Mouse (Mus musculus): ENCODE data around the gene Gm42957. TPM values are rescaled to one million over a fixed set of nuclear protein-coding genes. Genes with fewer than 3 reads are reported as not detected.
A peak's percentile ranks its signal among the peaks of the same experiment; 100 is the strongest.
"Not testable (repeated sequence)": the region's sequence is repeated elsewhere in the genome, so short reads cannot be mapped to it uniquely, and the experiment has no call there.

The Gm42957 gene
- total RNA-seq, 1 experiment from 2014 or later: 0.19 TPM

DNA sequence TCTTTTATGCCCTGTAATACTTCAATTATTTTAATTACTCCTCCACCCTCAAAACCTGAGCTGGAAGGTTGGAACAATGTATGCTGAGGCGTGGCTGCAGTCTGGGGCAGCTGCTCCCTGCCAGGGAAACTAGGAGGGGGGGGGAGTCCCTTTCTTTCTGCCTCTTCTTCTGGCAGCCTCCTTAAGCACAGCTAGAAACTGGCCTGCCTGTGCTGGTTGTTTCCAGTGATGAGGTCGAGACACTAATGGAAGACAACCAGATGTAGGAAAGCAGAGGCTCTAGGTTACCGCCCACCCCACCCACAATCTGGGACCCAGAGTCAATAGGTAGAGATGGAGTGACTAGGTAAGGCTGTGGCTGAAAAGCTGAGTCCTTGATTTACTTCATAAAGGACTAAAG is 40.4 kb downstream of the Gm42957 start:
- DNase-seq: no peak

GRCm38 (mm10) chr3:96678456-96678855 is 43.2 kb downstream of the Gm42957 start:
- DNase-seq: no peak

GRCm38 (mm10) chr3:96679159-96679674 is 43.9 kb downstream of the Gm42957 start:
- DNase-seq: peak; percentile 76

DNA sequence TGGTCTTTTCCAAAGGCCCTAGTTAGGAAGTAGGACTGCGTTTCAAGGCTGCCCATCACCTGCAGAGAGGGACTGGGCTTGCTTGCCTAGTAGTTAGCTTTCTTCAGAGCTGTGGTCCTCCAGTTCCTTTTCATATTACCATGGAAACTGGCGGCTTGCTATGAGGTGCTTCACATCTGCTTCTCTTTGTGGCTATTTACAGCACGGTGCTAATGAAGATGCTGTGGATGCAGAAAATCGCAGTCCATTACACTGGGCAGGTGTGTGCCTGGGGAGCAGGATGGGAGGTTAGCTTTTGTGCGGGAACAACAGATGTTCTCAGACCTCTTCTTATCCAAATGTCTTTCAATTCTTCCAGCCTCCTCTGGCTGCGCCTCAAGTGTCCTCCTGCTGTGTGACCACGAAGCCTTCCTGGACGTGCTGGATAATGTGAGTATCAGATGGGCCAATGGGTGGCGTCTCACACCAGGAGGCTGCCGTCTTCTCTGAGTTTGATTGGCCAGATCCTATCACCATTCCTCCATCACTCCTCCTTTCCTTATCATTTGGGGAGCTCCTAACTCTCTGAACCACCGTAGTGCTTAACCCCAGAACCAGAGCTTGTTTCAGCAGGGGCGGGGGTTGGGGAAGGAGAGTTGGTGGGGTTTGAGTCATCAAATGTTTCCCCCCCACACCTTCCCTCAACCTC is 45.1 kb downstream of the Gm42957 start:
- DNase-seq: no peak

GRCm38 (mm10) chr3:96683496-96683895 is 48.2 kb downstream of the Gm42957 start:
- DNase-seq: no peak

DNA sequence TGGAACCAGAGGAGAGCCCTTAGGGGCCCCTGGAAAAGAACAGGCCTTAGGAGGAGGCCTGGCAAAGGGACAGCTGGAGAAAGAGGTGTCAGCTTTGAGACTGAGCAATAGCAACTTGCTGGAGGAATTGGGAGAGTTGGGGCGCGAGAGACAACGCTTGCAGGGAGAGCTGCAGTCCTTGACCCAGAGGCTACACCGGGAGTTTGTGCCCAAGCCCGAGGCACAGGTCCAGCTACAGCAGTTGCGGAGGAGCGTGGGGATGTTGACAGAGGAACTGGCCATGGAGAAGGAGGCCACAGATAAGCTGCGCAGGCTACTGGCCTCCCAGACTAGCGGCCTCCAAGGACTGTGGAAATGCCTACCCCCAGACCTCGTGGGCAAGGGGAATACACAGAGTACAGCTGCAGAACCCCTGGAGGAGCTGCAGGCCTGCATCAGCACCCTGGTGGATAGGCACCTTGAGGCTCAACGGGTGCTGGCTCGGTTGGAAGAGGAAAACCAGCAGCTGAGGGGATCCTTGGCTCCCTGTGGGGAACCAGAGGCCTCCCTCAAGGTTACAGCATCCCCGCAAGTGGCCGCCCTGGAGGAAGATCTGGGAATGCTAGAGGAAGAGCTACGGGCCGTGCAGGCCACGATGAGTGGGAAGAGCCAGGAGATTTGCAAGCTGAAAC is 49.0 kb downstream of the Gm42957 start:
- DNase-seq: peak; percentile 62

GRCm38 (mm10) chr3:96684822-96685156 is 49.5 kb downstream of the Gm42957 start:
- peak; percentile 24 for DNase-seq

DNA sequence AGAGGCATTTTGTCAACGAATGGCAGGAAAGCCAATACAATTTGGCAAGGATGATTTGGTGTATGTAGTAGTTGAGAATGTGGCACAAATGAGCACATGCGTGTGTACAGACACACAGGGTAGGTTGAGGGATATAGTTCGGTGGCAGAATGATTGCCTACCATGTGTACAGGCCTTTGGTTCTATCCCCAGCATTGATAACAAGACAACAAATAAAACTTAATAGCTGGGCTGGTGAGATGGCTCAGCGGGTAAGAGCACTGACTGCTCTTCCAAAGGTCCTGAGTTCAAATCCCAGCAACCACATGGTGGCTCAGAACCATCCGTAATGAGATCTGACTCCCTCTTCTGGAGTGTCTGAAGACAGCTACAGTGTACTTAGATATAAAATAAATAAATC is 50.8 kb downstream of the Gm42957 start:
- not testable (repeated sequence) for DNase-seq

DNA sequence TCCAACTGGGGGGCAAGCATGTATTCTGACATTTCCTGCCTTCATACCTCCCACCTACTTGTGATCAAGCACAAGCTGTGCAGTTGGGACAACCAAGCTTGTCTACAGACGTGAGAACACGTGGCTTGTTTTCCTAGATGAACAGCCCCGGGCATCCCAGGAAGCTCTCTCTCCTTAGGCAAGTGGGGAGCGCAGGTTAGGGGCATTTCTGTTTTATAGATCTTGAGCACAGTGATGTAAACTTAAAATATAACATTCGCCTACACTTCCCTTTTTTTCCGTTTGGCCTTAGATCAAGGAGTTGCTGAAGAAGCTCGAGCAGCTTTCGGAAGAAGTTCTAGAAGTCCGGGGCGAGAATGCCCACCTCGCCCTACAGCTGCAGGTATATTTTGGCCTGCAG is 53.6 kb downstream of the Gm42957 start:
- DNase-seq: no peak

DNA sequence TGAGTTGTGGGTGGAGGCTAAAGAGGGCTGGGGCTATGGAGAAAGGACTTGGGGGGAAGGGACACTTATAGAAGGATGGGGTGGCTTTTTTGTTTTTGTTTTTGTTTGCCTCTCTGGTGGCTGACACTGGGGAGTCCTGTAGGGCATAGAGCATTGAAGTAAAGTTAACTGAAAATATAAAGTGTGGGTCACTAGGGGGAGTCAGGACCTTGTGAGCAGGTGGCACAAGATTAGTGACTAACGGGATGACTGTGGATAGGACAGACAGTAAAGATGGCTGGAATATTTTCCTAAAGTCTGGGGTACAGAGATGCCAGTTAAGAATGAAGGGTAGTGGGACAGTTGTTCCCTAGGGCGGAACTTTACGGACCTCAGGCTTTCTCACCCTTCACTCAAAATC is 55.0 kb downstream of the Gm42957 start:
- no peak for DNase-seq

DNA sequence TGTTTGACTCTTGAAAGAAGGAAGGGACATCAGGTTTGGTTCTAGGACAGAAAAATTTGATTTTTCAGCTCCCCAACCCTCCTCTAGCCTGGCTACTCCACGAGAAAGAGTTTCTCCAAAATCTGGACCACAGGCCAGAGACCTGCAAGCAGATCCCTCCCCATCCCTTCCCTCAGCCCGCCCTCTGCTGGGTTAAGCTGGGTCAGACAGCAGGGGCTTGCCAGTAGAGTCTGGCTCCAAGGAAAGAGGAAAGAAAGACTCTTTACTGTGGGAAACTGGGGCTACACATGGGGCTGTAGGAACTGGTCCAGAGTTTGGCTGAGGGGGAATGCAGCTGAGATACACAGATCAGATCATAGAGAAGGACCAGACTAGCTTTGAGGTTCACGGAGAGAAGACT is 57.2 kb downstream of the Gm42957 start:
- DNase-seq: peak; percentile 42

DNA sequence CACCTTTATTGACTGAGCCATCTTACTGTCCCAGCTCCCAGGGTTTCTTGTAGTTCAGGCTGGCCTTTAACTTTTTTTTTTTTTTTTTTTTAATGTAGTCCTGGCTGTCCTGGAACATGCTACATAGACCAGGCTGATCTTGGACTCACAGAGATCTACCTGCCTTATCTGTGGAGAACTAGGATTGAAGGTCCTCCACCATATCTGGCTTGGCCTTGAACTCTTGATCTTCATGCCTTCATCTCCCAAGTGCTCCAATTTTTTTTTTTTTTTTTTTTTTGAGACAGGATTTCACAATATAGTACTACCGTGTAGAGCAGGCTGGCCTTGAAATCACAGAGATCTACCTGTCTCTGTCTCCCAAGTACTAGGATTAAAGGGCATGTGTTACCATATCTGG is 58.3 kb downstream of the Gm42957 start:
- no peak for DNase-seq

DNA sequence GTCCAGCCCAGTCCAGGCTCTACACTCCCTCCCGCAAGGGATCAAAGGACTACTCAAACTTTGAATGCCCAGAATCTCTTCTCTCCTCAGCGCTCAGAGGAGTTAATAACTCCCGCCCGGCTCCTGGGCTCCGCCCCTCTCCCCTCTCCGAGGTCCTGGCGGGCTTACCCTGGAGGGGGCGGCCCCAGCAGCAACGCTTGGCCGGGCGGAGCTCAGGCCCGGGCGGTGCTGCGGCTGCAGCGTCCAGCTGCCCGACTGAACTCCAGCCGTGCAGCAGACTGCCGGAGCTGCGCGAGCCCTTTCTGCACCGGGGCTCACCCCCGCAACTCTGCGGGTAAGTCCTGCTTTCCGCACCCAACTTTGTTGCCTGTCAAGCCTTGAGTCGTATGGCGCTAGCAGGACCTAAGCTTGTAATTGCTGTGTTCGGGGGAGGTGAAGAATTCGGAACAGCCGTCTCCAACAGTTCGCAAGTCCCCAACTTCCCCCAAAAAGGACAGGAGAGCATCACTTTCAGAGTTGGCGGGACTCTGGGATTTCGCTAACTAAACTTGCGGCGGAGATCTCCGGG is 61.0 kb downstream of the Gm42957 start, which contains the start of gene Pias3:
Pias3 (plus strand) TSS at position 187 of the 568 bp plus-strand sequence.
- DNase-seq: peak; percentile 94

DNA sequence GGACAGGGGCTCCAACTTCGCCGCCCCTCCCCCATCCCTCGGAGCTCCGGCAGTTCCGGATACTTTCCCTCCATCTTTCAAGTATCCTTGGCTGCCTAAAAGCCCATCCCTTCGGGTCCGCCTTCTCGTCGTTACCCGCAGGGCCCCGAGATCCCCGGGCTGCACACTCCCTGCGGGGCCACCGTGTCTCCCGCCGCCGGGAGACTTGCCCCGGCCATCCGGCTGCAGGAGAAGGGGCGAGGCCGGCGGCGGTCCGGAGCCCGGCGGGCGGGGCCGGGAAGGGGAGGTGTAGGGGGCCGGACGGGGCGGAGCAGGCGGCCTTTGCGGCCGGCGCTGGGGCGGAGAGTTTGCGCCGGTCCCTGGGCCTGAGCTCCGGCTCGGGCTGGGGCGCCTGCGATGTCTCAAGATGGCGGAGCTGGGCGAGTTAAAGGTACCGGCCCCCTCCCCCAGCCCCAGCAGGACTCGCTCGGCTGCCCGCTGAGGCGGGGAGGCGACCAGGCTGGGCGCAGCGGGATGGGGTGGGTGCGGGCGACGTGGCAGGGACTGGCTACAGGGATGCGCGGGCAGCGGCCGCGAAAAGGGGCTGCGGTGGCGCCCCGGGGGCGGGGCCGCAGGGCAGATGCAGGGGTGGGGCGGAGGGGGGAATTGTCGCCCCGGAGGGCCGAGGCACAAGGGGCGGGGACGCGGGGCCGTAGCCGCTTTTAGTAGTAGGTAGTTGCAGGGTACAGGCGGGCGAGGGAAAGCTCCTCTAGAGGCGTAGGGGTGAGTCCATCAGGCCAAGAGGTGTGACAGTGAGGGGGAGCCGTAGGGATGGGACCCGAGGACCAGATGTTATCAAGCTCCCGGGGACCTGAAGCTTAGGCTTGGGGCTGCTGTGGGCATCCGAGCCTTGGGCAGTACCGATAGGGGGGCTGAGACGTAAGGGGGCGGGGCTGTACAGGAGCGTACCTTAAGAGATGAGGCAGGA is 61.8 kb downstream of the Gm42957 start:
- peak; percentile 96 for DNase-seq

DNA sequence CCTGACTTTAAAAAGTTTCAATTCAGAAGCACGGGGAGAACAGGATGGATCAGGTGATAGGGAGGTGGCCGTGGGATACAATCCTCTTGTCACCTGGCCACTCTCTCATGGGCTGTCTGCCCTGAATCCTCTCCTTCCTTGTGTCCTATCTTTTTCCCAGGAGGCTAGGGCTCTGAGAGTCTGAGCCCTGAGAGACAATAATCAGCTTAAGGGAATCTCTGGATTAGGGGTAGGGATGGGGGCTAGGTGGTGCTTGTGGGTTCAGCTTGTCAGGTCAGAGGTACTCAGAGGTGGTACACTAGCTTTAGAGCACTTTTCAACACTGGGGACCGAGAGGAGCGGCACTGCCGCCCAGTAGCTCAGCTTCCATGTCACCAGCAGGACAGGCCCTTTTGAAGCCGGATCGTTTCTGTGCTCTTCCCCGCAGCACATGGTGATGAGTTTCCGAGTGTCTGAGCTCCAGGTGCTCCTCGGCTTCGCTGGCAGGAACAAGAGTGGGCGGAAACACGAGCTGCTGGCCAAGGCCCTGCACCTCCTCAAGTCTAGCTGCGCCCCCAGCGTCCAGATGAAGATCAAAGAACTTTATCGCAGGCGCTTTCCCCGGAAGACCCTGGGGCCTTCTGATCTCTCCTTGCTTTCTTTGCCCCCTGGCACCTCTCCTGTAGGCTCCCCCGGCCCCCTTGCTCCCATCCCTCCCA is 63.9 kb downstream of the Gm42957 start:
- no peak for DNase-seq

DNA sequence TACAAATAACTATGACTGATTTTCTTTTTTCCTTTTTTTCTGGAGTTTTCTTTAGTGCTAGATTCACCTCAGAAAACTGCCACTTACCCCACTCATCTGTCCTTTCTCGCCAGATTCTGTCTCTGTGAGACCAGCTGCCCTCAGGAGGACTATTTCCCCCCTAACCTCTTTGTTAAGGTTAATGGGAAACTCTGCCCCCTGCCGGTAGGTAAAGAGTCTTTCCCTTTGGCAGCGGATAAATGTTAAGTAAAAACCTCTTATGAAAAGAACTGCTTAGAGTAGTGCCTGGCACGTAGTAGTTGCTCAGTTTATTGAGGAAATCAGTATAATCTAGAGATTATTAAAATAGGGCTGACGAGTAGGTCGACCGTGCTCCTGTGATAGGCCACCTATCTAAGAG is 65.1 kb downstream of the Gm42957 start:
- peak; percentile 44 for DNase-seq

GRCm38 (mm10) chr3:96701003-96701402 is 65.7 kb downstream of the Gm42957 start:
- DNase-seq: no peak

Measured in adrenal gland, postnatal 14 days (tissue).